Mouse (Mus musculus) embryonic stem cell, embryonic (primary cell): Measurements from ENCODE around the gene Olfr140.

Source experiments
- CTCF ChIA-PET, 4 experiments: fragments of 300-600 bp in 2 of 4; fragments of 350-600 bp in 2 of 4; sonication (Branson Sonifier 250); formaldehyde crosslinking; loops; one replicate each; lab custom pipeline; 2022; ENCODE audit warnings: inconsistent platforms in 2 of 4; lab: Charles Lee
- POLR2A ChIA-PET, 4 experiments: fragments of 300-600 bp in 2 of 4; fragments of 350-600 bp in 2 of 4; sonication (Branson Sonifier 250); formaldehyde crosslinking; loops; one replicate each; lab custom pipeline; 2022; ENCODE audit warnings: antibody characterized with exemption in 4 of 4, inconsistent platforms in 1 of 4; lab: Charles Lee

The Olfr140 gene

DNA sequence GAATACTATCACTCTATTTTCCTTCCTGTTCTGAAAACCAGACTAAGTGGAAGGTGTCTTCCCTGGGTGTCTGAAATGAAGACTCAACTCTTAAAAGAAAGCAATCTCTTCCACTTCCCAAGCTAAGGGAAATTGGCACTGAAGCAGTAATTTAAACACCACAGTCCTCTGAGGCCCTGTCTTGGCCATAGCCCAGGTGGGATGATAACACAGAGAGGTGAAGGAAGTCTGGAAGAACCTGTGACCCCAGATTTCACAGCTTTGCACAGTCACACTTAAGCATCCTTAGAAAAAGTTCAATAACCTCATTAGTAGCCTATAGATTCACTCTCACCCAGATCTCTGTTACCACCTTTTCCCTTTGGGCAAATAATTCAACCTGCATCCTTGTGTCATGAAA lies at the start of gene Olfr140:
Olfr140 (minus strand) TSS at position 101 of the 400 bp plus-strand sequence.
- CTCF ChIA-PET = no interaction called here
- POLR2A ChIA-PET = no interaction called here

DNA sequence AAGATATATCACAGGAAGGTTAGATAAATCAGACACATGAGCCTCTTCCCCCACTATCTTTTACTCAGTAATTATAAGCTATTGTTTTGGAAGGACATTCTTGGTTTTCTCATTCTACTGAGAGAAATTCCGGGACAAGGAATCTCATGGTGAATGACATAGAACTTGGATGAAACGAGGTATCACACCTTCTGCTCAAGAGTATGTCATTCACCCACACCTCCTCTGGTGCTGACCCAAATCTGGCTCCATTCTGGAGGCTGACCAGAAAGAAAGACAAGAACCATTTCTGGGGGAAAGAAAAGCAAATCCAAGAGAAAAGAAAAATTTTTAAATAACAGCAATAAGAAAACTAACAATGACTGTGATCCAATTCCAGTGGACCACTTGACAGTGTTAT lies 6.7 kb upstream of the Olfr140 start:
- CTCF ChIA-PET = no interaction called here
- POLR2A ChIA-PET = no interaction called here

DNA sequence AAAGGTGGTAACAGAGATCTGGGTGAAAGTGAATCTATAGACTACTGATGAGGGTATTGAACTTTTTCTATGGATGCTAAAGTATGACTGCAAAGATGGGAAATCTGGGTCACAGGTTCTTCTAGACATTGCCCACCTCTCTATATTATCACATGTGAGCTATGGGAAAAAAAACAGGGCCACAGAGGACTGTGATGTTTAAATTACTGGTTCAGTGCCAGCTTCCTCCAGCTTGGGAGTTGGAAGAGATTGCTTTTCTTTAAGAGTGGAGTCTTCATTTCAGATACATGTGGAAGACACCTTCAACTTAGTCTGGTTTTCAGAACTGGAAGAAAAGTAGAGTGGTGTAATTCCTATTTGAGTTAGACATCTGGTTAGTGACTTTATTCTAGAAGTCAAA lies 28.4 kb downstream of the Olfr140 start, which contains the start of gene Olfr1265:
Olfr1265 (plus strand) TSS at position 301 of the 400 bp plus-strand sequence.
- CTCF ChIA-PET = no interaction called here

DNA sequence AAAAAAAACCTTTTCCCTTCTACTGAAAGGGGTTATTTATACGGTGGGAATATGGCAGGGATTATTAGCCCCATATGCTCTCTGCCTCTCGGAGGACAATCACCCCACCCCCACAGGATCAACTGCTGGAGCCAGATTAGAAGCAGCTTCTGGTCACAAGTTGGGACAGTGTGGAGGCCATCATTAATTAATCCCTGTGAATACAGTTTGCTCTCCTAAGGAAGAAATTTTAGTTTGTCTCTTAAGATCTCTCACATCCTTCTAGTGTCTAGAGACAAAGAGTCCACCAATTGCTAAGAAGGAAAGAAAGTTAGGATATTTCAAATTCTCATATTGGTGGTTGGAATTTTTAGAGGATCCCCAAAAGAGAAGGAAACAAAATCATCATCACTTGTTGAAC lies 37.9 kb downstream of the Olfr140 start, which contains the start of gene Olfr1264:
Olfr1264 (minus strand) TSS at position 101 of the 400 bp plus-strand sequence.
- POLR2A ChIA-PET = no interaction called here

More for the DNA sequence above, 28.4 kb downstream of the Olfr140 start, which contains the start of gene Olfr1265:
- POLR2A ChIA-PET = no interaction called here

DNA sequence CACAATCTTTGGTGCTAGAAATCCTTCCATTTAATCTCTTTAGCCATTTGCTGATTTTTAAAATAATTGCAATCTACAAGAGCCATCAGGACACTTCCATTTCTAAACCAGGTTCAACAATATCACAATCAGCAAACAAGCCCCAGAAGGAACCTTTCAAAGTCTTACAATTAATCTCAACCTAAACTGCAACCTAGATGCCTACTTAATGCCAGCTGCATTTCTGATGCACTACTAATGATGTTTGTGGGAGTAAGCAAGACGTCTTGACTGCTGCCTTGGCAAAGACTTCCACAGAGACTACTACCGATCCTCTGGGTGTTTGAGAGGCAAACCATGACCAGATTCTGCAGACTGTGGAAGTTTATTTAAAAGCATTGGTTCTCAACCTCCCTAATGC lies 51.6 kb downstream of the Olfr140 start, which contains the start of gene Olfr1263:
Olfr1263 (plus strand) TSS at position 301 of the 400 bp plus-strand sequence.
- POLR2A ChIA-PET = no interaction called here
- CTCF ChIA-PET = no interaction called here

More for the DNA sequence above, 37.9 kb downstream of the Olfr140 start, which contains the start of gene Olfr1264:
- CTCF ChIA-PET = no interaction called here

DNA sequence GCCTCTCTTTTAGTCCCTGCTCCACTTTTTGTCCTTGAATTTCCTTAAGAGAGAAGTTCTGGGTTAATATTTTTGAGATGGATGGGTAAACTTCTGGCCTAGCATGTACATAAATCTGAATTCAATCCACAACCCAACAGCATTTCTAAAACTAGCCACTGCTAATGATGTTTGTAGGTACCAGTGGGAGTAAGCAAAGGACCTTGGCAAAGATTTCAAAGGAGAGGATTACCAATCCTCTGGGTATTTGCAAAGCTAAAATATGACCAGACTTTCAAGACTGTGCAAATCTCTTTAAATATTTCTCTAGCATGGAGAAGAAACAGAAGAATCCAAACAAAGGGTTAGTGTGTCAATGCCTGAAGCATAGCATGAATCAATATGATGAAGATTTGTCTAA lies 63.5 kb downstream of the Olfr140 start, which contains the start of gene Olfr1262:
Olfr1262 (plus strand) TSS at position 301 of the 400 bp plus-strand sequence.
- ChIA-PET POLR2A (no interaction called here), CTCF (no interaction called here)
